Mouse (Mus musculus): ENCODE results near the gene Gm20538.

Gm20538 gene

GRCm38 (mm10) chr19:44525551-44526205 is 27.0 kb downstream of the Gm20538 start:
- DNase-seq = no peak

- DNase-seq = peak; percentile 29
These were observed 33.5 kb downstream of the Gm20538 start for GRCm38 (mm10) chr19:44519152-44519551.

GRCm38 (mm10) chr19:44517996-44518768 is 34.4 kb downstream of the Gm20538 start:
- DNase-seq = peak; percentile 26

- no peak for DNase-seq
These were observed 36.9 kb downstream of the Gm20538 start for GRCm38 (mm10) chr19:44515769-44516168.

GRCm38 (mm10) chr19:44514521-44515451 is 37.8 kb downstream of the Gm20538 start:
- no peak for DNase-seq

GRCm38 (mm10) chr19:44513921-44514482 is 38.6 kb downstream of the Gm20538 start:
- no peak for DNase-seq

- DNase-seq = no peak
These were observed 39.4 kb downstream of the Gm20538 start for GRCm38 (mm10) chr19:44513054-44513833.

GRCm38 (mm10) chr19:44512601-44513000 is 40.0 kb downstream of the Gm20538 start:
- DNase-seq = no peak

GRCm38 (mm10) chr19:44511451-44512231 is 41.0 kb downstream of the Gm20538 start:
- DNase-seq = peak; percentile 73

GRCm38 (mm10) chr19:44510534-44511175 is 42.0 kb downstream of the Gm20538 start:
- DNase-seq = no peak

- DNase-seq = no peak
These were observed 49.9 kb downstream of the Gm20538 start for GRCm38 (mm10) chr19:44502741-44503140.

GRCm38 (mm10) chr19:44501925-44502324 is 50.7 kb downstream of the Gm20538 start:
- DNase-seq = no peak

GRCm38 (mm10) chr19:44500240-44500639 is 52.4 kb downstream of the Gm20538 start:
- no peak for DNase-seq

GRCm38 (mm10) chr19:44498936-44499335 is 53.7 kb downstream of the Gm20538 start:
- DNase-seq = no peak

- no peak for DNase-seq
These were observed 55.7 kb downstream of the Gm20538 start for GRCm38 (mm10) chr19:44496941-44497340.

- no peak for DNase-seq
These were observed 56.1 kb downstream of the Gm20538 start for GRCm38 (mm10) chr19:44496511-44496910.
